Comparison of ENCODE assay signal across 8 mouse cellular contexts in the genomic region with DNA sequence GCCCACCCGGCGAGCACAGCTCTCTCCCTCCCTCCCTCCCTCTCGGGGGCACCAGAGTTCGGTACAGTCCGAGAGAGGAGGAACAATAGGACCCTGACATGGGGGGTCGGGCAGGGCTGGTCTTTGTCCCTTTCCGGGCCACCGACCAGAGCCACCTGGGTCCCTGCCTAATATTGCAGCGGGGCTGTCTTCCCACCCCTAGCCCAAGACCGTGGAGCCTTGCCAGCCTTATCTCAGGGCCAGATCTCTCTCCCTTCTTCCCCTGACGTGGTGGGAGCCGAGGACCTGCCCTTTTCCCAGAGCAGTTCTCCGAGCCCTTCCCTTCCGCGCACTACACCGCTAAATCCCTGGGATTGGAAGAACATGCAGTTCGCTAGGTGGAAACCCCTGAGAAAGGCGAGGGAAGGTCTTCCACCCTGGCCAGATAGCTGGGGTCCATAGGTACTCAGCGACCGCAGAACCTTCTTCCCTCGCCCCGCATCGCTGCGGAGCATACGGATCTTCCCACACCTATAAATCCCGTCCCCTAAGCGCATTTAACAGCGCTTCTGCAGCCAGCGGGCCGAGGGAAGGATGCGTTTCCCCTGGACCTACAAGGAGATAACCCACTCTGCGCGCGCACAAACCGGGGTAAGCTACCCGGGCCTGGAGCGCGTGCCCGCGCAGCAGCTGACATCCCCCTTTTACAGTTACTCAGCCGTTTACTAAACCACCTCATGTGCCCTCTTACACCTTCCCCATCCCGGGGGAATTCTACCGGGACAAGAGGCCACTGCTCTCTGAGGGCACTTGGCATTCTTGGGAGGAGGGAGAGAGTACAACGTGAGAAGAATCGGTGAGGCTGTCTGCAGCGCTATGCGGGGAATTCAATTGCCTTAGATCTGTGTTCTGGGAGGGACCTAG. TPM values are rescaled to one million over a fixed set of nuclear protein-coding genes. Genes with fewer than 3 reads are reported as not detected.
A peak's percentile ranks its signal among the peaks of the same experiment; 100 is the strongest.
DNase-seq lines count a peak whose midpoint lies in the region; ATAC-seq lines count a peak whose summit lies in the region.

No protein-coding gene starts in this region.

- DNase-seq in left cerebral cortex, adult 18-20 months (ENCODE audit: low spot score in 2 of 2), result peak; percentile 51 to 58
- DNase-seq in left cerebral cortex, adult 11 months (ENCODE audit: low spot score), result no peak
- peak; percentile 73 to 76 for DNase-seq in cerebellum, postnatal 36 days
- peak; percentile 86 for DNase-seq in thymus, postnatal 4 days

- peaks cover 49% of the 10 kb centered on the region for H3K4me1 ChIP-seq in heart, embryonic 11.5 days (ENCODE audit: control insufficient read depth, insufficient read depth, low read length)
- peaks cover 65% of the 10 kb centered on the region for H3K4me1 ChIP-seq in kidney, embryonic 16.5 days (ENCODE audit: insufficient read depth, low read length)
- H3K4me1 ChIP-seq in liver, embryonic 15.5 days (replicated peaks), result peaks cover 45% of the 10 kb centered on the region
- peaks cover 64% of the 10 kb centered on the region for H3K4me1 ChIP-seq in neural tube, embryonic 13.5 days (replicated peaks)

- no peaks in the 10 kb centered on the region for H3K36me3 ChIP-seq in heart, embryonic 11.5 days (ENCODE audit: control insufficient read depth, insufficient read depth, low read length)
- H3K36me3 ChIP-seq in kidney, embryonic 16.5 days (ENCODE audit: insufficient read depth, low read length), result no peaks in the 10 kb centered on the region
- H3K36me3 ChIP-seq in liver, embryonic 15.5 days (replicated peaks), result no peaks in the 10 kb centered on the region
- peaks cover 2% of the 10 kb centered on the region; the same call in 1 of the 2 replicates for H3K36me3 ChIP-seq in neural tube, embryonic 13.5 days

- H3K9ac ChIP-seq in heart, embryonic 11.5 days (ENCODE audit: low read depth, low read length), result peak overlapping the region; percentile 84
- peak overlapping the region; percentile 79 for H3K9ac ChIP-seq in kidney, embryonic 16.5 days (replicated peaks; ENCODE audit: low read length)
- H3K9ac ChIP-seq in liver, embryonic 15.5 days, result peak overlapping the region; percentile 38
- peak overlapping the region; percentile 91 for H3K9ac ChIP-seq in neural tube, embryonic 13.5 days

- 0 out of 2 replicates have a peak, but pooled peaks cover 3% of the 10 kb centered on the region for H3K27me3 ChIP-seq in heart, embryonic 11.5 days (ENCODE audit: control insufficient read depth, insufficient read depth, low read length)
- H3K27me3 ChIP-seq in kidney, embryonic 16.5 days (ENCODE audit: insufficient read depth, low read length), result peaks cover 4% of the 10 kb centered on the region; the same call in 1 of the 2 replicates
- H3K27me3 ChIP-seq in liver, embryonic 15.5 days, result peaks cover 85% of the 10 kb centered on the region
- no peaks in the 10 kb centered on the region for H3K27me3 ChIP-seq in neural tube, embryonic 13.5 days

- H3K4me2 ChIP-seq in heart, embryonic 11.5 days, result peak overlapping the region; percentile 87
- peak overlapping the region; percentile 83 for H3K4me2 ChIP-seq in kidney, embryonic 16.5 days (replicated peaks; ENCODE audit: low read depth, low read length)
- peak overlapping the region; percentile 87 for H3K4me2 ChIP-seq in liver, embryonic 15.5 days
- H3K4me2 ChIP-seq in neural tube, embryonic 13.5 days, result peak overlapping the region; percentile 89

- H3K27ac ChIP-seq in heart, embryonic 11.5 days (ENCODE audit: low read depth, low read length), result peak overlapping the region; percentile 37
- peak overlapping the region; percentile 77 for H3K27ac ChIP-seq in kidney, embryonic 16.5 days (ENCODE audit: low read length)
- H3K27ac ChIP-seq in liver, embryonic 15.5 days (replicated peaks), result no peak overlapping the region
- H3K27ac ChIP-seq in neural tube, embryonic 13.5 days (replicated peaks), result peak overlapping the region; percentile 99

- H3K9me3 ChIP-seq in heart, embryonic 11.5 days (replicated peaks; ENCODE audit: control insufficient read depth, low read length), result no peaks in the 10 kb centered on the region
- H3K9me3 ChIP-seq in kidney, embryonic 16.5 days (ENCODE audit: low read length), result no peaks in the 10 kb centered on the region
- H3K9me3 ChIP-seq in liver, embryonic 15.5 days (replicated peaks), result no peaks in the 10 kb centered on the region
- no peaks in the 10 kb centered on the region for H3K9me3 ChIP-seq in neural tube, embryonic 13.5 days

- ATAC-seq in heart, embryonic 11.5 days (replicated peaks; ENCODE audit: insufficient number of reproducible peaks, low FRiP score, low TSS enrichment), result peak; percentile 5; the same call in 1 of the 2 replicates
- ATAC-seq in kidney, embryonic 16.5 days (ENCODE audit: low FRiP score, low TSS enrichment), result 0 out of 2 replicates have a peak, but pooled peaks have one; percentile 2
- ATAC-seq in liver, embryonic 15.5 days (ENCODE audit: insufficient read depth), result peak; percentile 10; the same call in 1 of the 2 replicates
- peak; percentile 1; the same call in 1 of the 2 replicates for ATAC-seq in neural tube, embryonic 13.5 days (ENCODE audit: low read depth)

- under 1% methylated on average over 43 of the region's 47 CpGs for WGBS in heart, embryonic 11.5 days (ENCODE audit: insufficient replicate concordance)
- WGBS in kidney, embryonic 16.5 days, result under 1% methylated on average over 47 of the region's 47 CpGs
- WGBS in liver, embryonic 15.5 days (ENCODE audit: insufficient replicate concordance), result 1% methylated on average over 47 of the region's 47 CpGs
- under 1% methylated on average over 45 of the region's 47 CpGs for WGBS in neural tube, embryonic 13.5 days

- peak overlapping the region; percentile 68 for H3K4me3 ChIP-seq in heart, embryonic 11.5 days (ENCODE audit: low read depth, low read length)
- H3K4me3 ChIP-seq in kidney, embryonic 16.5 days (ENCODE audit: low read length), result peak overlapping the region; percentile 78
- H3K4me3 ChIP-seq in liver, embryonic 15.5 days (replicated peaks), result peak overlapping the region; percentile 64
- peak overlapping the region; percentile 85 for H3K4me3 ChIP-seq in neural tube, embryonic 13.5 days

RNA-seq across cellular contexts. Expression of a gene that starts 0.9 kb away (rescaled TPM):
- total RNA-seq in left cerebral cortex, adult 18-20 months (2021), result 10 to 100 TPM; 75.6 to 77.6 TPM
- 6.3 and 7.8 TPM in 2 replicates for polyA plus RNA-seq in heart, embryonic 11.5 days (2014; fragmentation: Nextera tagmentation; extraction: Ambion mirVana)
- polyA plus RNA-seq in kidney, embryonic 16.5 days (2015; fragmentation: Nextera tagmentation; extraction: Ambion mirVana), result 5.3 and 6.8 TPM in 2 replicates
- 1.1 and 1.4 TPM in 2 replicates for polyA plus RNA-seq in liver, embryonic 15.5 days (2015; fragmentation: Nextera tagmentation; extraction: Ambion mirVana)
- 14.5 and 15.8 TPM in 2 replicates for polyA plus RNA-seq in neural tube, embryonic 13.5 days (2015; fragmentation: Nextera tagmentation; extraction: Ambion mirVana)

RNA-seq across cellular contexts. Expression of a gene that starts 29.9 kb away (rescaled TPM):
- 1 to 10 TPM; 7.9 to 9.0 TPM for total RNA-seq in left cerebral cortex, adult 18-20 months (2021)
- polyA plus RNA-seq in heart, embryonic 11.5 days (2014; fragmentation: Nextera tagmentation; extraction: Ambion mirVana), result 0.28 and 0.29 TPM in 2 replicates
- polyA plus RNA-seq in kidney, embryonic 16.5 days (2015; fragmentation: Nextera tagmentation; extraction: Ambion mirVana), result 0.80 and 0.81 TPM in 2 replicates
- polyA plus RNA-seq in liver, embryonic 15.5 days (2015; fragmentation: Nextera tagmentation; extraction: Ambion mirVana), result 0.03 and 0.09 TPM in 2 replicates
- polyA plus RNA-seq in neural tube, embryonic 13.5 days (2015; fragmentation: Nextera tagmentation; extraction: Ambion mirVana), result 1.6 TPM in 2 replicates

RNA-seq across cellular contexts. Expression of a gene that starts 58.0 kb away (rescaled TPM):
- total RNA-seq in left cerebral cortex, adult 18-20 months (2021), result 100 to 1,000 TPM; 259 to 273 TPM
- polyA plus RNA-seq in heart, embryonic 11.5 days (2014; fragmentation: Nextera tagmentation; extraction: Ambion mirVana), result 4.3 and 5.5 TPM in 2 replicates
- polyA plus RNA-seq in kidney, embryonic 16.5 days (2015; fragmentation: Nextera tagmentation; extraction: Ambion mirVana), result 11.8 and 12.2 TPM in 2 replicates
- polyA plus RNA-seq in liver, embryonic 15.5 days (2015; fragmentation: Nextera tagmentation; extraction: Ambion mirVana), result 0.08 and 0.09 TPM in 2 replicates
- 14.9 and 15.8 TPM in 2 replicates for polyA plus RNA-seq in neural tube, embryonic 13.5 days (2015; fragmentation: Nextera tagmentation; extraction: Ambion mirVana)

Comparison
In these comparisons a context has a peak if more than half of its experiments do, and no peak if none do; other contexts are left out.
1. H3K9ac ChIP-seq: peak in every context shown above with its lines; median percentile 91 in neural tube, embryonic 13.5 days; 84 in heart, embryonic 11.5 days; 79 in kidney, embryonic 16.5 days; 38 in liver, embryonic 15.5 days.